Mouse (Mus musculus): Measurements from ENCODE around the gene Slc35c2. TPM values are rescaled to one million over a fixed set of nuclear protein-coding genes. Genes with fewer than 3 reads are reported as not detected.

Slc35c2 gene
- total RNA-seq, 2 experiments from 2014 or later: 5.2 to 18.0 TPM

DNA sequence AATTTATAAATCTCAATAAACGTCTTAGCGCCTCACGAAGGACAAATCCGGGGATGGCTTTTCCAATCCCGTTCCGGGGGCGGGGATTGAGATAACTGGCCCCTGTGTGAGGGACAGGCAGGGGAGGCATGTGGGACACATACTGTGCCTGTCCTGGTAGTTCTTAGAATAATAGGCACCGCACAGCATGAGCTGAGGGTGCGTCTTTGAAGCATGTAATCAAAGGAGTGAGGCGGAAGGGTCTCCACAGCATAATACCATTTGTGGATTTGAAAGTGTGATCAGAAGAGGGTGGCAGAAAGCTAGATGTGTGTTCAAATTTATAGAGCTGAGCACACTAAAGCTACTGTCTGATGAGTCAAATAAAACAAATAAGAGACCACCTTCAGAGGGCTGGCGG is 41.3 kb downstream of the Slc35c2 start:
- ATAC-seq (replicated peaks; ENCODE audit: low FRiP score, poor library complexity, severe bottlenecking): no peak

DNA sequence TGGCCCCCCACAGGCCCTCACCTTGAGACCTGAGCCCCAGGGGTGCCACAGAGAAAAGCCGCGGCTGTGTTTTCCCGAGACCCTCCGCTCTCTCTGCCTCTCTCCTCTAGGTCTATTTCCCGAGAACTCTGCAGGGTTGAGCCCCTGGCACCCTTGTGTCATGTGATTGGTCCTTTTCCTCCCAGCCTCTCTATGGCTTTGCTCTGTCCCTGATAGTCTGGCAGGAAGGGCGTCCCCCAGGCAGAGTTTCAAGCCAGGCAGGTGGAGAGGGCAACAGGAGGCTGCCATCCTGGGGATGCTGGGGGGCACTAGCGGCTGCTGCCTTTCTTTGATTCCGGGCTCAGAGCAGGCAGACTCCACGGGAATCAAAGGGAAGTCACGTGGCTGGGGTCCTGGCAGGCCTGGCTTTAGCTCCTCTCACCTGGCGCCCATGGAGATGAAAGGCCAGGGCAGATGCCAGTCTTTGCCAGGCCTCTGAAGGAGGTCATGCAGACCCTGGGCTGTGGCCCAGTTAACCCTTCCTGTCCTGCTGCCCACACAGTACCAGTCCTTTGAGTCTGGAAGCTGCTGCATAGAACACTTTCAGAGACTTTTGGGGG is 44.4 kb downstream of the Slc35c2 start:
- no peak for ATAC-seq (replicated peaks; ENCODE audit: low FRiP score, poor library complexity, severe bottlenecking)

DNA sequence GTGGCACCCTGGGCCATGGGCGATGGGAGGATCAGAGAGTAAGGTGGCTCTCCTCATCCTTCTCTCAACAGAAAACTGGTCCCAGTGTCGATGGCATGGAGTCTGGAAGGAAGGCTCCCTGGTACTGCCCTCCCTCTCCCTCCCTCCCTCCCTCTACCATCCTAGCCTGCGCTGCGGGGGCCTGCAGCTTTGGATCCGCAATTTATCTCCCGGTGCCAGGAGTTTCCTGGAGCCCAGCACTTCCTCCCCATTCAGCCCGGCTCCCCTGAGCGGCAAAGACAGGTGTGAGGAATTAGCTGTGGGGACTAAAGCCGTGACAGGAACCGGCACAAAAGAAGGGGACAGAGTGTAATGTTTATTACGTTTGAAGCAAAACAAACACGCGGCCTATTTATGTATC is 45.1 kb downstream of the Slc35c2 start:
- ATAC-seq (replicated peaks; ENCODE audit: low FRiP score, poor library complexity, severe bottlenecking): no peak

DNA sequence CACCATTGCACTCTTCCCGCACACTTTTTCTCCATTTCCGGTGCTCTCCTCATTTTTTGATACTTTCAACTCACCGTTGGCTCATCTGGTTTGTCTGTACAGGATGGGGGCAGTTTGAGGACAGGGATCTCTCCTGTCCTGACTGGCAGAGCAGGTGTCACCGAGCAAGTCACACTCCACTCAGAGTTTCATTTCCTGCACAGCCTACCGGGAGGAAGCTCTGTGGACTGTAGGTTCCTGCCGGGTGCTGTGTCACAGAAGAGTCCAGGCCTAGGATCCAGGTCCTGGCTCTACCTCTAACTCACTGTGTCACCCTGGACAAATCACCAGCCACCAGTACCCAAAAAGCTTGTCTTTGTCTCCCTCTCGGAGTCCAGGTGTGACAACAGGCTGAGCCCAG is 45.9 kb downstream of the Slc35c2 start:
- no peak for ATAC-seq (replicated peaks; ENCODE audit: low FRiP score, poor library complexity, severe bottlenecking)

DNA sequence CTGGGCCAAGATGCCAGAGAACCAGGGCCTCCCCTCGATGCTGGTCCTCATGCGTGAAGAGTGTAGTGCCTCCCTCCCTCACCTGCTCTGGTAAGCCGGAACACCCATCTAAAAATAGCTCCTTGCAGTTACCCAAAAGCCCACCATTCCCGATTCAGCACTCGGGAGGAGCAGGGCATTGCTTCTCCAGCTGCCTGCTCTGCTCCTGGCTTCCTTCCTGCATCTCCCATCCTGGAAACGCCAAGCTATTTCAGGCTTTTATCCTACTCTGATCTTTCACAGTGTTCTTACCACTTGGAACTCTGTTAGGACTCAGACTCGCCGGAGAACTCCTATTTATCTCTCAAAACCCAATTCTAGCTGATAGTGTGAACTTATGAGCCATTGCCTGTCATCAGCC is 47.3 kb downstream of the Slc35c2 start:
- ATAC-seq (replicated peaks; ENCODE audit: low FRiP score, poor library complexity, severe bottlenecking): no peak

GRCm38 (mm10) chr2:165239533-165240144 is 48.0 kb downstream of the Slc35c2 start:
- ATAC-seq (replicated peaks; ENCODE audit: low FRiP score, poor library complexity, severe bottlenecking): no peak

DNA sequence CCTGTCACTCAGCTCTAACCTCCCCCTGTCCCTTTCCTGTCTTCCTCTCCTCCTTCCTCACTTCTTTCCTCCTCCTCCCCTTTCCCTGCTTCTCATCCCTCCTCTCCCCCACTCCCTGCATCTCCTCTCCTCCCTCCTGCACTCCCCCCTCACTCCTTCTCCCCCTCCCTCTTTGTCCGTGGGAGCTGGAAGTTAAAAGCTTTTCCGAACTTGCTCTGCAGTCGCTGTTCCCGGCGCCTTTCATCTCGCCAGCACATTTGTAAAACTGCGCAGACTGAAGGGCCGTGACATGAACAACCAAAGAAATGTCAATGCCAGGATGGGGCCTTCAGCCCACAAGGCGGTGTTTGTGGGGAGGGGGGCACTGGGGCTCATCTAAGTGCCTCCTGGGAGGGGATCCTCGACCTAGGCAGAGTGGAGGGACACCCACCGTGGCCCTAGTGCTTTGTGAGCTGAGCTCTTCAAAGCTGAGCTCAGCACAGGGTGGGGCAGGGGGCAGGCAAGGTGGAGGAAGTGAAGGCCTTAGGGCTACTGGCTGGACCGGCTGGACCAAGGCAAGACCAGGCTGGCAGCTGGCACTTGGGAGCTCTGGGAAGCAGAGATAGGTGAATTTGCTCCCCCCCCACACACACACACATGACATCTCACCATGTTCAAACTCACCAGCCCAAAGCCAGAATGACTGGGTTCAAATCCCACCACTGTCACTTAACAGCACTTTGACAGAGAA is 49.1 kb downstream of the Slc35c2 start:
- no peak for ATAC-seq (replicated peaks; ENCODE audit: low FRiP score, poor library complexity, severe bottlenecking)

- no peak for ATAC-seq (replicated peaks; ENCODE audit: low FRiP score, poor library complexity, severe bottlenecking)
Measured at GRCm38 (mm10) chr2:165234613-165235291, 52.9 kb downstream of the Slc35c2 start, which contains the start of gene Cdh22. Gene Cdh22 (minus strand): TSS chr2:165234853.

- ATAC-seq (replicated peaks; ENCODE audit: low FRiP score, poor library complexity, severe bottlenecking): no peak
Measured at GRCm38 (mm10) chr2:165234291-165234612, 53.4 kb downstream of the Slc35c2 start.

DNA sequence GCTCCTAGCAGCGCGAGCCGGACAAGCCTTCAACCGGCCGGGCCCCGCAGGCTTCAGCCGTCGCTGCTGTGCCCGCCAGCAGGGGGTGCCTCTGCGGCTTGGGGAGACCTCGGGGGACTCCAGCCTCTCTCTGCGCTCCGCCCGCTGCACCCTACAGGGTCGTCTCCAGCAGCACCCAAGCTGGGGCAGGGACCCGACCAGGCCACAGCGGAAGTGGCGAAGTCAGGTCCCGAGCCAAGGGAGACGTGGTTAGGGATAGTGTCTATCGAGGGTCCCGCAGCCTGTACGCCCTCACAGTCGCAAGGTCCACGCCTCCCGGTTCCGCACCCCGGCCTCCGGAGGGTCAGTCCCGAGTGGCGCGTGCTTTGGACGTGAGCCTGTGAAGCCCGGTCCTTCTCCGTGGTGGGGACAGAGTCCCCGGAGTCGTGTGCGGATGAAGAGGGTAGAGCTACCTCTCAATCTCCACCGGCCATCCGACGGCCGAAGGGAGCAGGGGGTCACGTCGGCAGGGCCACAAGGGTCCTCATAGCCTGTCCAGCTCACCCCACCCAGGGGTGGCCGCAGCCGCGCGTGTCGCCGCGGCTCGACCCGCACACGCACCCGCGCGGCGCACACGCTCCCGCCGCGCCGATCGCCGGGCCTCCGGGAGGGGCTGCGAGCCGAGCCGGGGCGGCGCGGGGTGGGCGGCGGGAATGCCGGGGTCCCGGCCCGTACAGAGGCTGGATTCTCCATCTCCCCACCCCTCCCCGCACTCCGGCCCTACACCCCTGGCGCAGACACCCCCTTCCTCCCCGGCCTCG is 54.0 kb downstream of the Slc35c2 start:
- no peak for ATAC-seq (replicated peaks; ENCODE audit: low FRiP score, poor library complexity, severe bottlenecking)

DNA sequence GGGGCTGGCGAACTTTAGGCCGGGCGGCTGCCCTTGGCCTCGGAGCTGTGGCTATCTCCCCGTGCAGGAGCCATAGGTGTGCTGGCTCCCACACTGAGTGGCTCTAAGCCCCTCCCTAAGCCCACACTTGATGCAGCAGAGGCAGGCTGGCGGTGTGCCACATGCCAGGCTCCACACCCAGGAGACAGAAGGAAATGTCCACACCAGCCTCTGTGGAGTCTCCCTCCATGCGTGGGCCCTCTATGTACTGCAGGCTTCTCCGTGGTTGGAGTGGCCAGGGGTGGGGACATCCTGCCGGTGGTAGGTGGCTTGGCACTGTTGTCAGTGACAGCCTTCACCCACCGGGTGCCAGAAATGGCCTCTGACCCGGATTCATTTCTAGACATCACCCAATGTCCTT is 58.6 kb downstream of the Slc35c2 start:
- no peak for ATAC-seq (replicated peaks; ENCODE audit: low FRiP score, poor library complexity, severe bottlenecking)

Other genes starting within 250 kb of the Slc35c2 start
- gene Cd40, start 232.2 kb downstream of the Slc35c2 start, total RNA-seq (2015; ENCODE audit: low replicate concordance): 5.0 TPM in 1 of 2 replicates, not detected in the other
- 0.08 and 3.6 TPM in 2 replicates for gene Cd40, start 232.2 kb downstream of the Slc35c2 start, total RNA-seq (2017; ENCODE audit: low replicate concordance)
- gene 1700025C18Rik, start 197.1 kb downstream of the Slc35c2 start, total RNA-seq (2015; ENCODE audit: low replicate concordance): not detected in 2 replicates
- gene 1700025C18Rik, start 197.1 kb downstream of the Slc35c2 start, total RNA-seq (2017; ENCODE audit: low replicate concordance): not detected in 2 replicates
- not detected in 2 replicates for gene Cdh22, start 53.0 kb downstream of the Slc35c2 start, total RNA-seq (2015; ENCODE audit: low replicate concordance)
- gene Cdh22, start 53.0 kb downstream of the Slc35c2 start, total RNA-seq (2017; ENCODE audit: low replicate concordance): not detected in 2 replicates
- 16.3 and 25.9 TPM in 2 replicates for gene Elmo2, start 38.6 kb upstream of the Slc35c2 start, total RNA-seq (2015; ENCODE audit: low replicate concordance)
- 8.6 and 13.1 TPM in 2 replicates for gene Elmo2, start 38.6 kb upstream of the Slc35c2 start, total RNA-seq (2017; ENCODE audit: low replicate concordance)
- not detected in 2 replicates for gene Zfp663, start 80.9 kb upstream of the Slc35c2 start, total RNA-seq (2015; ENCODE audit: low replicate concordance)
- gene Zfp663, start 80.9 kb upstream of the Slc35c2 start, total RNA-seq (2017; ENCODE audit: low replicate concordance): not detected in 2 replicates
- gene Zfp334, start 100.4 kb upstream of the Slc35c2 start, total RNA-seq (2015; ENCODE audit: low replicate concordance): not detected in 2 replicates
- gene Zfp334, start 100.4 kb upstream of the Slc35c2 start, total RNA-seq (2017; ENCODE audit: low replicate concordance): not detected in 2 replicates
- gene Ocstamp, start 112.5 kb upstream of the Slc35c2 start, total RNA-seq (2015; ENCODE audit: low replicate concordance): not detected in 2 replicates
- gene Ocstamp, start 112.5 kb upstream of the Slc35c2 start, total RNA-seq (2017; ENCODE audit: low replicate concordance): not detected in 2 replicates
- not detected in 2 replicates for gene Slc13a3, start 185.4 kb upstream of the Slc35c2 start, total RNA-seq (2015; ENCODE audit: low replicate concordance)
- gene Slc13a3, start 185.4 kb upstream of the Slc35c2 start, total RNA-seq (2017; ENCODE audit: low replicate concordance): 0.13 and 0.91 TPM in 2 replicates
- gene Trp53rka, start 205.5 kb upstream of the Slc35c2 start, total RNA-seq (2015; ENCODE audit: low replicate concordance): not detected in 2 replicates
- 1.4 and 2.9 TPM in 2 replicates for gene Trp53rka, start 205.5 kb upstream of the Slc35c2 start, total RNA-seq (2017; ENCODE audit: low replicate concordance)
- gene Slc2a10, start 215.9 kb upstream of the Slc35c2 start, total RNA-seq (2015; ENCODE audit: low replicate concordance): not detected in 2 replicates
- gene Slc2a10, start 215.9 kb upstream of the Slc35c2 start, total RNA-seq (2017; ENCODE audit: low replicate concordance): not detected in 2 replicates